Mouse (Mus musculus): Measurements from ENCODE around the gene Susd2.

DNA sequence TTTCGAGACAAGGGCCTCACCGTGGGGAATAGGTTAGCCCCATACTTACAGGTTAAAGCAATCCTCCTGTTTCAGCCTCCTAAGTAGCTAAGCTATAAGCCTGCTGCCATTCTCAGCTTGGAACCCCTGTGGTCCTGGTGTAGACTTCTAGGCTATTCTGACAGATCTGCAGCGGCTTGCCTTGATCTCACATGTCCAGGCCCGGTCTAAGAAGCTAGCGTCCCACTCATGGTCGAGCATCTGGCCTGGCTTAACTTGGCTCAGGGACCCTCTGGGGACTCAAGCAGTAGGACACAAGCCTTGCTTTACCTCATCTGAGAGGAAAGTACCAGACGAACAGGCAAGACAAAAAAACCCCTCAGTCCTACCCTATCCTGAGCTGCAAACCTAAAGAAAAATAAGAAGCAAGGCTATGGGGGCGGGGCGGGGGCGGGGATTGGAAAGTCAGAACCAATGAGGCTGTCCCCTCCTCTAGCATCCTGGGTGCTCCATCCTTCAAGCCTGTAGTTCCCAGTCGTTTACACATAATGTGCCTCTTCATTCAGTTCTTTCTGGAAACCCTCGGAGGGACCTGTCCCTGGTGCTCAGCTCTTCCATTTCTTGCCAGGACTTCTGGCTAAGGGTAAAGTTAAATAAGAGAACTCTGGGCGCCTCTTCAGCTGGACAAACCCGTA is 8.7 kb downstream of the Susd2 start:
- no peak for TF ChIP-seq POLR2A (IDR thresholded peaks at IDR 0.05; ENCODE audit: low read depth, low read length)
- TF ChIP-seq CTCF (conservative IDR thresholded peaks at IDR 0.05; ENCODE audit: insufficient read depth, insufficient read length, low read depth, low read length): no peak

Data from kidney, adult 2 months (tissue).